Mouse (Mus musculus) cerebellum, postnatal 14 days (tissue): ENCODE results near the gene Foxp1.
A peak's percentile ranks its signal among the peaks of the same experiment; 100 is the strongest.

ENCODE experiments used
- DNase-seq, 2 experiments: peaks; one replicate each; pipeline ENCODE4 v3.0.0; 2021; ENCODE audit warnings: mixed read lengths in 2 of 2

The Foxp1 gene

GRCm38 (mm10) chr6:99248396-99248795 lies 274.1 kb downstream of the Foxp1 start:
- no peak for DNase-seq

- DNase-seq: no peak
Measured at GRCm38 (mm10) chr6:99241625-99242395, 280.7 kb downstream of the Foxp1 start.

DNA sequence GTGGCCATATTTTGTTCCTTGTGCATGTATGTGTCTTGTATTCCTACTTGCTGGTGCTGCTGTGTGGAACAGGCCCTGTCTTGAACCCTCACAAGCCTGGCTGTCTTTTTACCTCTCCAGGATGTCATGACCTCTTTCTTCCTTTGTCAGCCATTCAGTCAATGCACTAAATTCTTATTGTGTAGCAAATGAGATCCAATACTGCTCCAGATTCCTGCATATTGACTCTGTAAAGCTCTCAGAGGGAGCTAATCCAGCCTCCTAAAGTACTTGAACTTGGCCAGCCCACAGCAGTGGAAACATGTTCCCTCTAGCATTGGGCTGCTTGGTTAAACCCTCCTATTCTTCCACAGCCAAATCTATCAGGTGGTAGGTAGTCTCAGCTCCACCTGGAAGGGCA lies 281.8 kb downstream of the Foxp1 start:
- no peak for DNase-seq

GRCm38 (mm10) chr6:99235588-99235987 lies 286.9 kb downstream of the Foxp1 start:
- DNase-seq: no peak

- no peak for DNase-seq
Measured at GRCm38 (mm10) chr6:99233411-99233810, 289.1 kb downstream of the Foxp1 start.

DNA sequence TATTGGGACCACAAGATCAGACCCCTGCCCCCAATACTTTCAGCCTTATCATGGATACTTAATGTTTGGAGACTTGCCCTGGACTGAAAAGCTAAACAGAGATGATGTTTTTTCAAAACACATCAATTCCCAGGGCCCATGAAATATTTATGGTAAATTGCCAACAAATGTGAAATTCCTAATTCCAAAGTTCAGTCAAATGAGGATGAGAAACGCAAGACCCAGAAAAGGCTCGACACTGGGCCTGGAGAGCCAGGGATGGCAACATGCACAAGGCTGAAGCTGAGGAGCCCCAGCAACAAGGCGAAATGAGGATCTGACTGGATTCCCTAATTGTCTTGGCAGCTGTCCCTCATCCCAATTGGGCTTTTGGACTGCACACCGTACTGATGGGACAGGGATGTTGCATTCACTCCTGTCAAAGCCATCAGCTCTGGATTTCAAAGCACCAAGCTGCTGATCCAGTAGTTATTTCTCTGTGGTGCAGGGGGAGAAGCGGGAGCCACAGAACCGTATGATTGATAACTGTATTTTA lies 294.1 kb downstream of the Foxp1 start:
- DNase-seq: peak; percentile 29 to 30

DNA sequence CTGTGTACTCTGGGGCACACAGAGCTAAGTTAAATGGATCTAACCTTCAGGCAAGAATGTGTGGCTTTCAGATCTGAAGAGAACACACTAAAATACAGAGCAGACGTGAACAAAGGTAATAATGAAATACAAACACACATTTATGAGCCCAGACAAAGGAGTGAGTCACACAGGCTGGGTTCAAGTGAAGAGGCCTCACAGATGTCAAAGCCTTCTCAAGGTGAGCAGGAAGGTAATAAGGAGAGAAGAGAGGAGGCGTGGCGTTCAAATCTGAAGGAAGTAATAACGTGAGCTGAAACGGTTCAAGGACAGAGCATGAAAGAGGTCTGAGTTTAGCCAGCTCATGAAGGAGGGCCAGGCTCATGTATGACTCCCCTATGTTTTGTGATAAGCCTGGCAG lies 301.4 kb downstream of the Foxp1 start:
- no peak for DNase-seq

DNA sequence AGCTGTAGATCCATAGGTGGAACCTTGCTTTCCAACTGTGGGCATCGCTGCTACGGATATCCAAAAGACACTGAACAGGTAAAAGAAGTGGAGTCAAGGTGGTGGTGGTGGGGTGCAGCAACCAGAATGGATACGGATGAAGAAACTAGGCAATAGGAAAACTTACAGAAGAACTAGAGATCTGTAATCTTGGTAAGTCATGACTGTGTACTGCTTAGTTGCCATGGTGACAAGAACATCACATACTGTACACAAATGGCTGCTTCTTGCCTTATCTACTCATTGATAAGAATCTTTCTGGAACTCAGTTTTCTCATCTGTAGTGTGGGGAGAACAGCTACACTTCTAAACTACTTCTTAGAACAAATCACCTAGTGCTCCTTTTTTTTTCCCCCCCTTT lies 302.0 kb downstream of the Foxp1 start:
- DNase-seq: no peak

DNA sequence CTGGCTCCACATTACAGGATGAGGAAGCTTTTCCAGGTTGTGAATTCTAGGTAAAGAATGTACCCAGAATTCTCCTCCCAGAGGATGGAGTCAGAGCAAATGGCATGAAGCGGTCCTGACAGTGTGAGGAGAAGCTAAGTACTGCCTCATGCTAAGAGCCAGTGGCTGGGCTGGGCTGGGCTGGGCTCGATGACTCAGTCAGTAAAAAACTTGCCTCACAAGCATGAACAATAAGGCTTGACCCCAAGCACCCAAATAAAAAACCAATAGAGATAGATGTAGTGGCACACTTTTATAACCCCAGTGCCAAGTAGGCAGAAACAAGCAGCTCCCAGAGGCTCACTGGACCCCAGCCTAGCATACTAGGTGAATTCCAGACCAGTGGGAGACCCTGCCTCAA lies 304.7 kb downstream of the Foxp1 start:
- DNase-seq: no peak

GRCm38 (mm10) chr6:99217155-99217554 lies 305.4 kb downstream of the Foxp1 start:
- DNase-seq: no peak

GRCm38 (mm10) chr6:99212461-99212860 lies 310.1 kb downstream of the Foxp1 start:
- DNase-seq: no peak

DNA sequence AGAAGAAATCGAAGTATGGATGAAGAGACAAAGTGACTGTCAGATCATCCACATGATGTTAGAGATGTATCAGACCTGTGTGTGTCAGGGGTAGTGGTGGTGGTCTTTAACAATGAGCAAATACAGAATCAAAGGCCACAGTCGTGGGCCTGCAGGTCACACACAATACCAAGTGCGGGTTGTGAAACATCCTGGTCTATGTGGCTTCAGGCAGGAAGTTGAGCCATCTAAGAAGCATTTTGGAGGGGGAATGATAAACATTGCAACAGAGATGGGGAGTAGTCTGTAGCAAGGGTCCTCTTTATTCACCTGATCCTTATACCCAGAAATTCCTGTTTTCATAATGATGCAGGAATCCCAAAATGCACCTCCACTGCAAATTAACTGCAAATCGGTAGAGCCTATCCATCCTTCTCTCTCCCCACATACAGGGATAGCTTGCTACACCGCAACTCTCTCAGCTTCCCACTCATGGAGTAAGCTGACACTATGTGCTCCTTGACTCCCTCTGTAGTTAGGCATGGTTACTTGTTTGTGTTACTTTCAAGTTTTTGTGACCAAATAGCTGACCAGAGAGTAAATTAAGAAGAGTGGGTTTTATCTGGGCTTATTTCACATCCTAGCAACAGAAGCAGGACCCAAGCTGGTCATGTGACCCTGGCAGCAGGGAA lies 310.7 kb downstream of the Foxp1 start:
- DNase-seq: no peak

GRCm38 (mm10) chr6:99210161-99210560 lies 312.4 kb downstream of the Foxp1 start:
- DNase-seq: peak; percentile 50

DNA sequence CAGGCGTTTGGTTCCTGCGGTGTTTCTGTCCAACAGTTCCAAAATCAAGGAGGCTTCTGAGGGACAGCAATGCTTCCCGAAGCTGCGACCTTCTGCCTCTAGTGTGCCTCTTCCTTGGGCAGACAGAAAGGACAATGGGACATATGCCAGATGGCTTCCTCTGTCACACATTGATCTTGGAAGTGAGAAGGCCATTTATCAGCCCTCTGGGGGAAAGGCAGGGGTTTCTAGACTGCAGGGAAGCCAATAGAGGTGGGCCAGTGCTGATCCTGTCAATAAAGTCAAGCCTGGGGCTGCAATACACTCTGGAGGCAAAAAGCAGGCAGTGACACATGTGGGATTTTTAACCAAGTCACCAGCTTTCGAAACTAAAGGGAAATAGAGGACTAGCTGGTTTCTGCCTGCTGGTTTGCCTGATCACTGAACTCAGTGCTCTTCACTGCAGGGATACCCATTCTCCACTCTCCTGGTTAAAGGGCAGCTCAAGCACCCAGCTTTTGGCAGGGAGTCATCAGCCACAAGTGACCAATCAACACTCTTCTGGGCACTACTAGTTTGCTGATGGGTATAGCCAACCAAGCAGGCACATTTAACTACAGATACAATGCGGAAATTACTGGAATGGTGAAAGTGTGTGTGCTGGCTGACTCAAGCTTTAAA lies 315.2 kb downstream of the Foxp1 start:
- peak; percentile 20 to 53 for DNase-seq

GRCm38 (mm10) chr6:99206437-99206870 lies 316.1 kb downstream of the Foxp1 start:
- DNase-seq: no peak

DNA sequence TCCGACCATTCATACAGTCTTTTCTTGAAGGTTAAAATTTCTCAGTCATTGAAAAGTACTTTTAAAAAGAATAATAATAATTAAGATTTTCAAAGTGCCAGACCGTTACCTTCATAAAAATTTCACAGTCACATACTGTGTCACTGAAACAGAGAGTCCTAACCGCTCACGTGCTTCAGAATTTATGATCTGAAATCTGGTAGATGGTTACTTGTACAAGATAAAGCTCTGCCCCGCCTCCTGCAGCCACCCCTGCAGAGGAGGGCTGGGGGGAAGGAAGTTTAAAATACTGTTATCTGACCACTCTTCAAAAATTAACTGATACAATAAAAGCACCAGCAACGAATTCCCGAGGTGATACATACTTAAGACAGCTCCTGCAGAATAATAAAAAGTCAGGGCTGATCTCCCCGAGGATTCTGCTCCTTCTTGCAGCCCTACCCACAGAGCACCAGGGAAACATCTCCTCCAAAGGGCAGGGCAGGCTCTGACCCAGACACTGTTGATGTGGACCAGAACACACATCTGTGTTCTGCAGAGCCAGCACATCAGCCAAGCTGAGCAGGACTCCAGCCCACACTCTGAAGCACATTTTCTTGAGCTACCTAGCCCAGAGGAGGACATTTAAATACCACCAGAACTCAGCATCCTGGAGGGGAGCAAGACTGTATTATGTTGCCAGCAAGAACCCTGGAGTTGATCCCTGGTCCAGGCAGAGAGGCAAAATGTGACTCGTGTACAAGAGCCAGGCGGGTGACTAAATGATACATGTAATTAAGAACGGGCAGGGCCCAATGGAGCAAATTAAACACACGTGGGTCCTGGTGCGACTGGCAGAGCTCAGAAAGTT lies 316.7 kb downstream of the Foxp1 start:
- no peak for DNase-seq

DNA sequence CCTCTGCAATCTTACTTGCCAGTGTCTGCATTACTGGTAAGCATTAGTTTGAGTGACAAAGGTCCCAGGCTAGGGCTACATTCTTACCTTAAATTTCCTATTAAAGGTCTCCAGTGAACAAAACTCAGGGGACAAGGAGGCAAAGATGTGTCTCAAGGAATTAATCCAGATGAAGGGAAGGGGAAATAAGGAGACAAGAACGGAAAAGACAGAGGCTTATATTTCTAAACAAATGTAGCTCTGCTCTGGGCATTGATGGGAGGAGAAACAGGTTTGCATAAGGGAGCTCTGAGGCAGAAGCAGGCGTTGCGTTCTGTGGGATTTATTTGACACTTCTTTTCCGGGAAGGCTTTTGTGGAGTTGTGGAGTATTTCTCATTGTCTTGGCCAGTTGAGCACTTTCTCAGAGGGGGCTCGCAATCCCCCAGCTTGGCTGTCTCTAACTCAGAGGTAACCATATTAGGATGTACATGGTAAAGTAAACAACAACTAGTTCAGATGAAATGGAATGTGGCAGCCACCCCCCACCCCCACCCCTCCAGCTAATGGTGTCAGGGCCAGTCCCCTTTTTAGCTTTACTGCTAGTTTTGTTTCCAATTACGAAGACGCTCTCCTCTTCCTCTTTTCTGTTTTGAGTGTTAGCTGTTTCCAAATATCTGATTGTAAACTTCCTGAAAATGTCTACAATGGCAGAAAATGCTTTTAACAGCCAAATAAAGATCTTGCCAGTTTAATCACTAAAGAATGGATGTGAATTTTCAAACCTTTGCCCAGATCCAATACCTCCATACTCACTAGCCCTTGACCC lies 317.5 kb downstream of the Foxp1 start:
- DNase-seq: no peak

GRCm38 (mm10) chr6:99204052-99204779 lies 318.3 kb downstream of the Foxp1 start:
- DNase-seq: peak in 1 of 2 experiments; percentile 9

GRCm38 (mm10) chr6:99203231-99203630 lies 319.3 kb downstream of the Foxp1 start:
- DNase-seq: no peak

GRCm38 (mm10) chr6:99202781-99203180 lies 319.7 kb downstream of the Foxp1 start:
- DNase-seq: no peak

DNA sequence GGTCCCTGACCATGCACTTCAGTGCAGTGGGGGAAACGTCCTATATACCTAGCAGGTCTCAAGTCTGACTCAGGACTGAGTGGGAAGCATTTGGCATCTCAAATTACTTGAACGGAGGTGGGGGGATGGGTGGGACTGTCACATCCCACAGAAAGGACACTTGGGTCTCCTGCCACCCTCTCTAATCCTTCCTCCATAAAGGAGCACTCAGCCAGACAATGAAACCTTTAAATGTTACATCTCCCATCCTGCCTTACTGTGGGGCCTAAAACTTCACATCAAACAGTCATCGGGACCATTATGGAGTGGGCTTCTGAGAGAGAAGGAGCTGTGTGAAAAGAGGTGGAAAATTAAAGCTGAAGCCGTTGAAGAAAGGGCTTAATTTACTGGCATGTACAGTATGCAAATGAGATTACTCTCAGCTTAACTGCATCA lies 321.2 kb downstream of the Foxp1 start:
- DNase-seq: no peak
